Mouse (Mus musculus): ENCODE data around the gene Cmtm7.

DNA sequence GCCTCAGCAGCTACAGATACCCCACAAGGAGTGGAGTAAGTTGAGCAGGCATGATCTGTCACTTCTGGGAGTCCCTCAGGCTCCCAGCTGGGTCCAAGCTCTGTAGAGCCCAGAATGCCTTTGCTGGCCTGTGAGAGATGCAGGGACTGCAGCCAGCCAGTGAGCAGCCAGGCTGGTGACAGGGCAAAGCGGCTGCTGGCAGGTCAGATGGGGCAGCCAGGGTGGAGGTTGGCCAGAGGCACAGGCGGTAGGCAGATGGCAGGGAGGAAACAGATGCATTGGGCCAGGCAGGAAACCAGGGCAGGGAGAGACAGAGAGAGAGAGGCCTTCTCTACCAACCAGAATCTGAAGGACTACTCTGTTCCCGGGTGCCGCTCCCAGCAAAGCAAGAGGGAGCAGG, 6.4 kb downstream of the Cmtm7 start:
- no peak for TF ChIP-seq CTCF (IDR thresholded peaks at IDR 0.05; ENCODE audit: low read depth, low read length)
- no peak for TF ChIP-seq GATA1 (IDR thresholded peaks at IDR 0.05; ENCODE audit: borderline replicate concordance, low read length)
- TF ChIP-seq TAL1 (conservative IDR thresholded peaks at IDR 0.05; ENCODE audit: low read depth, low read length) = no peak
- TF ChIP-seq POLR2AphosphoS5 (IDR thresholded peaks at IDR 0.05; ENCODE audit: insufficient replicate concordance, low read depth, low read length) = no peak
